Mouse (Mus musculus) cerebellum, postnatal 4 days (tissue): Measurements from ENCODE around the gene Stn1.
A peak's percentile ranks its signal among the peaks of the same experiment; 100 is the strongest.

Experiments
- DNase-seq, 2 experiments: peaks; one replicate each; pipeline ENCODE4 v3.0.0; 2022; ENCODE audit warnings: low spot score in 2 of 2, mixed read lengths in 1 of 2

Stn1 gene

DNA sequence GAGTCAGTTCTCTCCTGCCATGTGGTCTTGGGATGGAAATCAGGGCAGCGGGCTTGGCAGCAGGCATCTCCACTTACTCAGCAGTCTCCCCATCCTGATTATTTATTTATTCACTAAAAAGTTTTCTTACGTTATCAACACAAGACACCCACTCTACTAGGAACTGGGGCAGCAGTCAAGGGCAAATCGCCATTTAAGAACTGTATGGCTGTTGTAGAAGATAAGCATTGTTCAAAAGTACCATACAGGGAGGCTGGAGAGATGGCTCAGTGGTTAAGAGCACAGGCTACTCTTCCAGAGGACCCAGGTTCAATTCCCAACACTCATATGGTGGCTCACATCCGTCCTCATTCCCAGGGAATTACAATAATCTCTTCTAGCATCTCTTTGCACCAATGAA lies 65.5 kb downstream of the Stn1 start:
- no peak for DNase-seq

DNA sequence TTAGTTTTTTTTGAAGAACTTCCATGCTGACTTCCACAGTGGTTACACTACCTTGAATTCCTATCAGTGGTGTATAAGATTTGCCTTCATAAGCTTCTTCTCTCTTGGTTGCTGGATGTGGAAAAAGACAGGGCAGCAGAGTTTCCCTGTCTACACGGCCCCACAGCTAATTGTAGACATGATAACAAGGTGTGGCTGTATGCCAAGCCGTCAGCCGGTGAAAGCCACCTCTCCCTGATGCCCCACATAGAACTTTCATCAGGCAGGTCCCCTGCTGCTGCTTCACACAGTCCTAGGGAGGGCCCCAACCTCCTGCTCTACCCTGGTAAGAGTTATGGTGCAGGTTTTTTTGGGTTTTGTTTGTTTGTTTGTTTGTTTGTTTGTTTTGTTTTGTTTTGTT lies 68.6 kb downstream of the Stn1 start:
- no peak for DNase-seq

DNA sequence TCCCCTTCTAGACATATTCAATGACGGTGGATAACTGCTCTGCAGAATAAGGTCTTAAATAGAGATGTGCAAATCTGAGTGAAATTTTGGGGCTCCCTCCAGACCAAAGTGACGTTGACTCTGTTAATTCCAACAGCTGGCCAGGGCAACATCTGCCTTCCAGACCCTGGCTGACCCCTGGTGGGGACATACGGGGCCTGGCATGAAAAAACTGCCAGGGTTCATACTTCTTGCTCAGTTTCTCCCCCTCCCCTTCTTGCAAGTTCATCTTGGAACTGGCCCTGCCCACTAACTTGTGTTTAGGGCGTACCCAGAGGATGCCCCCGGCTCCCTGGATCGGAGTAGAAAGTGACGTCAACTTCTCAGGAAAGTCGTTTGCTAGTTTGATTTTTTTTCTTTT lies 70.5 kb downstream of the Stn1 start:
- DNase-seq = no peak

DNA sequence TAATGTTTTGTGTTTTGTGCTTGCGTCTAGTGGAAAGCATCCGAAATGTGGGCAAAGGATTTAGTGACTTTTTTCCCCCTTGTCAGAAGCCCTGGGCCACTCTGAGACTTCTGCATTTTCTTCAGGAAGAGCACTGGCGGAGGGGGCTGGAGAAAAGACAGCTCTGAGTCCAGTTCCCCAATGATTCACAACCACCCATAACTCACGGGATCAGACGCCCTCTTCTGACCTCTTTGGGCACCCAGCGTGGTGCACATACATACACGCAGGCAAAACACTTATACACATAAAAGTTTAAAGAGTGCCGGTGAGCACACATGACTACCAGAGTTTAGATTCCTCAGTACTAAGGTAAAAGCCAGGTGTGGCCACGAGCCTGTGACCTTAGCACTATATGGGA lies 71.8 kb downstream of the Stn1 start:
- no peak for DNase-seq

DNA sequence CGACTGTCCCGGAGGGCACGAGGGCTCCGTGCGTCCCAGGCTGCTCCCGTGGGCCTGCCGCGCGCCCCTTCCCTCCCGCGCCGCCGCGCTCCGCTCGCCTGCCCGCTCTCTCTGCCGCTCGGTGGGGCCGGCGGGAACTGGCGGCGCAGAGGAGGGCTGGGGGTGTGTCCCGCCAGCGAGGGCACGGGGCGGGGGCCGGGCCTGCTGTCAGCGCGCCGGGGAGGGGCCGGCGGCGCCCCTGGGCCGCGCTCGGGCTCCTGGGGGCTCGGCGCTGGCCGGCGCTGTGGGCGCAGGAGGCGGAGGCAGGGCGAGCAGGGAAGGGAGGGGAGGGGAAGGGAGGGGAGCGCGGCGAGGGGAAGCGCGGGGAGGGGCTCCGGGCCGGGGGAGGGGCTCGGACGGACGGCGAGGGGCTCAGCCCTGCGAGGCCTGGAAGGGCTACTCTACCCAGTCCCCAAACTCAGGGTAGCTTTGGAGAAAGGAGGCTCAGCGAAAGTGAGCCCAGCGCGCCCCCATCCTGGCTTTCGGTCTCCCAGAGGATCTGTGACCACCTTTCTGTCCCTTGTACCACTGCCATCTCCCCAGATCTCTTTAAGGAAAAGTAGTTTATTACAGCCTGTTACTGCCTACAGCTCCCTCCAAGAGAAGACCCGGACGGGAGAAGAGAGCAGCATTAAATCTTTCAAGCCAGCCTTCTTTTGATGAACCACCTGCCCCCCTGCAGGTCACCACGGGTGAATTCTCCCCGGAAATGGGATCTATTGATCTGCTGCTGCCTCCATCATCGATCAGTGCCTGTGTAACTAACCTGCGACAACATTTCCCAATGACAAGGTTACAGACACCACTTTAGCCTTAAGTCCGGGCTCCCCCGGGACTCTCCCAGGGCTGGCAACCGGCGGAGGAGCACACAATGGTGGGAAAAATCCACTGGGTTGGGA lies 72.7 kb downstream of the Stn1 start, which contains the start of gene Sh3pxd2a:
Gene Sh3pxd2a (minus strand): TSS at position 98 of the 938 bp plus-strand sequence.
- DNase-seq = peak in 1 of 2 experiments; percentile 29

DNA sequence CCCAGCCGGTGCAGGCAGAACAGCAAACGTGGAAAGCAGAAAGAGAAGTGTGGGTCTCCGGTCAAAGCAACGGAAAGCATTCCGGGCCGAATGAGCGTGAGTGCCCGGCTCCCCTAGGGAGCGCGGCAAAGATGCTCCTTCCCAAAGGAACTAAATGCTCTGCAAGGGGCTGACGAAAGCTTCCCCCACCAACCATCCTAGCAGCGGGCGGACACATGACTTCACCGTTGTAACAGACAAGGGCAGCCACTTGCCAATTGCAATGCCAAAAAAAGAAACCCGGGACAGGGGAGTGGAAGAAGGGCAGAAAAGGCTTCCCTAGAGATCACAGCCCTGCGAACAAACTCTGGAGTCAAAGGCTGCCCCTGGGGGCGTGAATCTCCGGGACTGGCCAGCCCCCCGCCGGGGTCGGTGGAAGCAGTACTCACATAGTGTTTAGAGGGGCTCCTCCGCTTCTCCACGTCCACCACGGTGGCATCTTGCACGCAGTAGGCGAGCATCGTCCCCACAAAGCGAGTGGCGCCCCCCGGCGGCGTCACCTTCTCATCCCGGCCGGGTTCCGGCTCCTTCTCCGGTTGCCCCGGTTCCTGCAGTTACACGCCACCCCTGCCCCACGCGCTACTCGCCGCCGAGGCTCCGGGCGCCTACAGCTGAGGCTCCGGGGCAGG lies 73.5 kb downstream of the Stn1 start:
- peak in 1 of 2 experiments; percentile 68 for DNase-seq

DNA sequence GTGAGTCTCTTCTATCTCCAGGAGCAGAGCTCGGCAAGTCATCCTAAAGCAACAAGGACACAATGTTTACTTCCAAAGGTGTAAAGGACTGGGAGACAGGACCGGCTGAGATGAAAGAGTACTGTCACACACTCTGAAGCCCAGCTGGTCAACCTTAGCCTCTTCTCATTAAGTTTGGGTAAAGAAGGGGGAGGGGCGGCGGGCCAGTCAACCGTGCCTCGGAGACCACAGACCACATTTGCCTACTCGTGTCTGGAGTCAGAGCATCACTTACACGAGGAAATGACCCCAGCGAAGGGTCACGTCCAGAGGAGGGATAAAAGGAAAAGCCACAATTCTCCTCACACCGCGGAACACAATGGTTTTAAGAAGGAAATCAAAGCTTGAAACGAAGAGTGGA lies 74.1 kb downstream of the Stn1 start:
- DNase-seq = no peak

DNA sequence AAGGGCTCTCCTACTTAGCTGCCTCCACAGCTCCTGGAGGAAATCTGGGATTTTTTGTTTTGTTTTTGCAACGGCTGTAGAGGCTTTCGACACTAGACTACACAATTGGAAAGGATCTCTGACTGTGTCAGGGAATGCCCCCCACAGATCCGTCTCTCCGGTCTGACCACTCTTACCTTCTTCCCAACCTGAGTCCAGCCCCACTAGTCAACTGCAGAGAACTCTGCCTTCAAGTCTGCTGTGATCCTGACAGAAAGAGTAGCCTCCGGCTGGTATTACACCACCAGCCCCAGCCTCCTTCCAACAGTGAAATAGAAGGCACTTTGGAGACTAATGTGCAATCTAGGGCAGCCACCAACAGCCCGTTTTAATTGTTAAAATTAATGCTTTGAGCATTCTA lies 74.6 kb downstream of the Stn1 start:
- DNase-seq = no peak

DNA sequence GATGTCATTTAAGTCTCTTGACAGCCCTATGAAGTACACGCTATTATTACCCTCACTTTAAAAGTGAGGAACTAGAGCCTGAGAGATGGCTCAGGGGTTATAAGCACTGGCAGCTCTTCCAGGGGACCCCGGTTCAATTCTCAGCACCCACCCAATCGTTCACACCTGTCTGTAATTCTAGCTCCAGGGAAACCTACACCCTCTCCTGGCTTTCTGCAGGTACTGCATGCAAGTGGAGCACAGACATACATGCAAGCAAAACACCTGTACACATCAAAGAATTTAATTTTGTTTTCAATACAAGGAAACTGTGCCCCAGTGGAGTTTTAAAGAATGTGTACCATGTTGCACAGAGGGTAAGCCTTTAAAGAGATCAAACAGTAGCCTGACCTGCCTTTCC lies 75.5 kb downstream of the Stn1 start:
- DNase-seq = no peak

DNA sequence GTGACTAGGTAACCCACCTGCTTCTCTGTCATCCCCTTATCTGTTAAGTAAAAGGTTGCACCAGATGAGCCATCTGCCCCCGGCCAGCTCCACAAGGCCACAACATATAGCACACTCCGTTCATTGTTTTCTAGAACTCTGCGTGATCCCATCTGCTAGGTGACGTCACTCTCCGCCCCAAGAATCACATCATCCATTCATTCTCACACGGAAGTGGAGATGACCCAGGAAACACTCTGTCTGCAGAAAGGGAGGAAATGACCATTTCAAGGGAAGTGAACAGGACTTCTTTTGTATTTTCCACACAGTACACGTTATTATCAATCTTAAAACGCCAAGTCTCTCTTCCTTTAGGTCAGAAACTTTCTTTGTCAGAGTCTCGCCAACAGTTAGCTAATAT lies 75.9 kb downstream of the Stn1 start:
- no peak for DNase-seq

DNA sequence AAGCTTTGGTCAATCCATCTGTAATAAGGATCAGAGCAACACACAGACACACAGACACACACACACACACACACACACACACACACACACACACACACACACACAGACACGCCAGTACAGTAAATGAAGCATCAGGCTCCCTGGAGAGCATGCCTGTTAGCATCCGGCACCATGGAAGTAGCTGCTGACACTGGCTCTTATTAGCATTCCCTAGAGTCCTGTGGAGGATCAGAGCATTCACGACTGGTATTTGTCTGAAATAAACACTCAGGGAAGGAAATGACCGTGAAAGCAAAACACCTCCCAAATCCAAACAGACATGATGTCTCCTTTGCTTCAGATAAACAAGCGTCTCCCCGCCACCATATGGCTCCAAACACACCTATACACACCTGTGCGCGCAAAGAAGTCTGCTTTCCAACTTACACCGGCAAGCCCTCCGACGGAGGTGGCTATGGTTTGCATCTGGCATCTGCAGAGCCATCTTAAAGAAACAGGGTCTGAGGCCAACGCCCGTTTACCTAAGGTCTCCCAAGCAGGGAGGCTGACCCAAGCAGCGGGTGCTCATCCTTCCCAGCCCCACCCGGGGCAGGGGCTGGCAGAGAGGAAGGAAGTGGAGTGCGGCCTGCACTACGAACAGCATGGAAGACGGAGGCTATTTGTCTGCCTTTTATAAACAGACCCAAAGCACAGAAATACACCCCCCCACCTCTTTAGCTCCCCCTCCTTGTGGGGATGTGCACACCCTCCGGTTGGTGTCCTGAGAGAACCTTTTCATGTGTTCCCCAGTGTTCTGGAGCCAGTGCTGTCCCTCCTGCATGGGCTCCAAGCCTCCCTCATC lies 77.0 kb downstream of the Stn1 start:
- DNase-seq = no peak

DNA sequence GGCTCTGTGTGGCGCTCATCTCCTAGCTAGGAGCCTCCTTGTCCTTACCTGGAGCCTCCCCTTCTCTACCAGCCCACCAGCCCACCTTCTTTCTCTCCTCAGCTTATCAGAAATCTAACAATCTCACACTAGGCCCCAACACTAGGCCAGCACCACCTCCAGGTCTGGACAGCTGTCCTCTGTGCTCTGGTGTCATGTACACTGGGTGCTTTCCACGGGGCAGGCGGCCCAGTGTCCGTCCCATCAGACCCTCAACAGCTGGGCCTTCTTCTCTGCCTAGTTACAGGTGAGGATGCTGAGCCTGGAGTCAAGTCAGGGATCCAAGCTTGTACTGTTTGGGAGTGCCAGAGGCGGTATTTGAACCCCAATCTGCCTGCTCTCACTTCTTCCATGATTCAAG lies 78.1 kb downstream of the Stn1 start:
- no peak for DNase-seq

DNA sequence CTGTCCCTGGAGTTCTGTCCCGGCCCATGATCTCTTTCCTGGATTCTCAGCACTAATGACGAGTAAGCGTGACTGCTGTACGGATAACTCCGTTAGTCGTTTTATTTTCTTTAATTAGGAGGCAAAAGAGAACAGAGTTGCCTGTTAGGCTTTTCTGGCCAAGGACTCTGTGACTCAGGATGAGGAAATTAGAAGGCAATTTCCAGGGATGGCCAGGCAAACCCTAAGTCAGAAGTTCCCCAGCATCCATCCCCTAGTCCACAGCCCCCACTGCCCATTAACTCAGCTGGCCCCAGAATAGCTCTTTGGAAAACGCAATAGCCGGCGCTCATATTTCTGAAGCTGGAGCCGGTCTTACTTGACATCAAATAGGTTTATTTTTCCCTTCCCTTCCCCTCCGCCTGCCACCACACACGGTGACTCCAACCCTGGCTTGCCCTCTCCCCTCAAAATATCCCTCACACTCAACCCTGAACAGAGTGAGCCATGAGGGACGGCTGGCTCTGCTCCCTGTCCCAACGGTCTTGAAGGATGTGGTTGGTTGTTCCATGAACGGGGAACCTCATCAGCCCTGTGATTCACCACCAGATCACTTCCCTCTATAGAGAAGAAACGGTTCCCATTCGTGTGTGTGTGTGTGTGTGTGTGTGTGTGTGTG lies 78.7 kb downstream of the Stn1 start:
- DNase-seq = no peak

DNA sequence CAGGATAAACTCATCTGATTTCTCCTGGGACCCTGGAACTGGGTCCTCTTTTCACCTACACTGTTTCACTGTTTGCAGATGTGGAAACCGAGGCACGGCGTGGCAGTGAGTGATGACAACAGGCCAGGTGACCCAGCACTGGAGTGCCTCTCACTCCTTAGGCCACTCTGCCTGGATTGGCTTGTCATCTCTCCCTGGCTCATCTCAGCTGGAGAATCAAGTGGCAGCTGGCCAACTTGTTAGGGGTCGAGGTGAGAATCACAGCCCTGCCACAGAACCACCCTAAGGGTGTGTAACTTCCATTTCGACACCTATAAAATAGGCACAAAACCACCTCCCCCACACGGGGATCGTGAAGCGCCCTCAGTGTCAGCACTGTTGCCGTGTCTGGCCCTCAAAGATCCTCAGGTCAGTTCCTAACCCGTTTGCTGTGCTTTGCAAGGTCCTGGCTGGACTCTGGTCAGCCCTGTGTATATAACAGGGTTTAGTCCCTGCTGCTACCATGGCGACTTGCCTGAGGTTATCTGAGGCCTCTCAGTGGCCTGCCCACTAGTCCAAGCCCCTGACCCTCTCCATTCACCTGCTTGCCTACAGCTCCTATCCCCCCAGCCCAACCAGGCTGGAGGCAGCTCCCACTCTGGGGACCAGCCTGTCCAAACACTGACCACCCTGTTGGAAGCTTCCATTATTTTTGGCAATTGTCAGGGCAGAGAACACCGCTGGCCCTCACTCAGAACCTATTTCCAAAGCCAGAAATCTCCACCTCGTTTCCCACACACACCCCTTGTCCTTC lies 79.4 kb downstream of the Stn1 start:
- DNase-seq = no peak

DNA sequence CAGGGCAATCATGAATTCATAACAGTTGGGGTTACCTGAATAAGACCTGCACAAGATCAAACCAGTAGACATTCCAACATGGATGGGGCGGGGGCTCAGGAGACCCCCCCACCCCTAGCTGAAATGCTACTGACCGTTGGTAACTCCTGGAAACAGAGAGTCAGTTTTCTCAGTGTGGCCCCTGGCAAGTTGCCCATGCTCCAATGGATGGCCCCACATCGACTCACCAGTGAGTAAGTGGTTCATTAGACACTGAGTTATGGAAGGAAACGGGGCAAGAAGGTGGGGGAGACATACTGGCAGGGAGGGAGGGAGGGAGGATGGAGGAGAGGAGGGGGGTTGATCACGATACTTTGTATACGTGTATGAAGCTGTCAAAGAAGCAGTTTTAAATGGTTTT lies 81.3 kb downstream of the Stn1 start:
- no peak for DNase-seq

DNA sequence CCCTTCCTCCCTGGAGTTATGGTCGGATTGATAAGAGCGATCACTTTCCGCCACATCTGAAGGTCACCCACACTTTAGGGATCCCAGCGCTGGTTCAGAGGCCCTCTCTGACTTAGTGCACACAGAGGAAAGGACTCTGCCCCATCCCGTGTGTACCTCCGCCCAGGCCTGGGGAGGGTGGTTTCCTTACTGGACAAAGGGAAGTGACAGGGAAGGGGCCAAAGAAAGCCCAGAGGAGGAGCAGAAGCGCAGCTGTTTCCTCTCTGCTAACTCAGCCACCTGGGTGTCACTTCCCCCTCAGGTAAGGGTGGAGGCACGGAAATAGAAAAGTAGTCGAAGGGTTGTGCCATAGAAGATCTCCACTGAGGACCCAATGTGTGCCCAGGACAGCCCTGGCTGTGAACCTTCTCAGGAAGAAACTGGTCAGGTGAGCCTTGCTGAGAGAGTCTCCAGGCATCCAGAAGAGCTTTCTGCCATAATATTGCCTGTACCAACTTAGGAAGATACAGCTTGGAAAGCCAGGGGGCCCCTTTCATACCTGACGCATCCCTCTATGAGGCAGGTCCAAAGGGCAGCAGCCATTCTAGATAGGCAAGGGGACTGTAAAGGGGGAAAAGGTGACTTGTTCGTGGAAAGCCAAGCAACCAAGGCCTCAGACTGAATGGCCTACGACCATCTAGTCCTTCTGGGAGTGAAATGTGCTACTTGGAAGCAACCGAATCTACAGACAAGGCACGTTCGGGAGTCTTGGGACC lies 82.1 kb downstream of the Stn1 start:
- DNase-seq = no peak

DNA sequence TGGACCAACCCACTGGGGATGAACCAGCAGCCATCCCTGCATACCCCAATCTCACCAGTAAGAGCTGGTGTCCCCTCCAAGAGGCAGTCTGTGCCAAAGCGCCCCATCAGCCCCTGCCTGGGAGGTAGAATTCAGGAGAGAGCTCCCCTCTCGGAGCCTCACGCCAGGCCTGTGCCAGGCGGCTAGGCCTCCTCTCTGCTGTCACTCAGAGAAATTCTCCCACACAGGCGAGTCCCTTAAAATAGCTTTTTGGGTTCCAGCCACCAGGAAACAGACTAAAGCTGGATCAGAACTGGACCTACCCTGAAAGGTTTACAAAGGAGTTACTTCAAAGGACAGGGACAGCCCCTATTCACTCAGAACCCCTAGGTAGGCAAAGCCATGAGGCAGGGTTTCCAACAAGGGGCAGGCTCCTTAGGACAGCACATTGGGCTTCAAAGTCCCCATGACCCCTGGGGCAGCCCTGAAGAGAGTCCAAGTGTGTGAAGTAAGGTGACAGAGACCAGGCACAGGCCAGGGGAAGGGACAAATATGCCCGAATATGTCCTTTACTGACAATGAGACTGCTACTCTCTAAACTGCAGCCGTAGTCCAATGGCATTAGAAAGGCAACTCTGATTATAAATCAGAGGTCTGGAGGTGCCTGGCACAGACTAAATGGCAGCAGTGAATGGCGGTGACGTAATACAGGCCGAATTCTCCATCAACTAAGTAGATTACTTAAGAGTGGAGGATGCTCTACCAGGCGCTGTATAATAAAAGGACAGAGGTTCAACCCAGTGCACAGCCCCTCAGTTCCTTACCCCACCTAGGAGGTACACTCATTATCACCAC lies 82.9 kb downstream of the Stn1 start:
- DNase-seq = no peak

DNA sequence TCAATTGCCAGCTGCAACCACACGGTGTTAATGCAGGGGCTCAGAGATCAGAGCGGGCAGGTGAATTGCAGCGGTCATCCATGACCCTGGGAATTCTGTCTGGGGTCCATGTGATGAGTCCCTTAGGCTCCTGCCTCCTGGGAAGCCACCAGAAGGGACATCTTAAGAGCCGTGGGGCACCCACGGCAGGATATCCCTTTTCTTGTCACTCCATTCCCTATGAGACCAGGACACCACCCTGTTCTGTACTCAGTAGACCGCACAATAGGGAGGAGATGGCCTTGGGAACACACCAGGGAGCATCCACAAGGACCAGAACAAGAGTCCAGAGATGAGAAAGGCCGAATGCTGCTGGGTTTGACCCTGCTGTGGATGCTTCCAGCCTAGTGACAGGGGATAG lies 84.0 kb downstream of the Stn1 start:
- DNase-seq = no peak

DNA sequence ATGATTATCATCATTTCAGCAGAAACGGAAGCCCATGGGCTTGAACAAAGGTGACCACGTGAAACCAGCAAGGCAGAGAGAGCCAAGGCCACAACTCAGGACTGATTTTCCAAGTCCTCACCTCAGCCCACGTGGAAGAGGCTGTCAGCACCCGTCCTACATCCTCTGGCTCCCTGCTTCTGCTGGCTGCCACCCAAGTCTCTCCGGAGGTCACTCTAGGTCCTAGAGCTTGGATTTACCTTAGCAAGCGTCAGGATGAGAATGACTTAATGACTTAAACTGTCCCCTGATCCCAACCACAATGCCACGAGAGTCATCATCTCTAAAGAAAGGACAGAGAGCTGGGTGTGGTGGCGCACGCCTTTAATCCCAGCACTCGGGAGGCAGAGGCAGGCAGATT lies 84.6 kb downstream of the Stn1 start:
- no peak for DNase-seq
